Mouse (Mus musculus): ENCODE measurements around the gene Vgf.

Gene Vgf

GRCm38 (mm10) chr5:137026092-137026491 lies at the start of gene Vgf:
Vgf (plus strand) TSS chr5:137026392.
- DNase-seq (ENCODE audit: low spot score) = no peak

- DNase-seq (ENCODE audit: low spot score) = no peak
Measured at GRCm38 (mm10) chr5:136977769-136978168, 48.4 kb upstream of the Vgf start.

- DNase-seq (ENCODE audit: low spot score) = no peak
Measured at GRCm38 (mm10) chr5:136979762-136980161, 46.4 kb upstream of the Vgf start.

GRCm38 (mm10) chr5:136980974-136981373 lies 45.2 kb upstream of the Vgf start:
- DNase-seq (ENCODE audit: low spot score) = no peak

GRCm38 (mm10) chr5:136982338-136982930 lies 43.8 kb upstream of the Vgf start:
- DNase-seq (ENCODE audit: low spot score) = no peak

GRCm38 (mm10) chr5:136984828-136985227 lies 41.4 kb upstream of the Vgf start:
- DNase-seq (ENCODE audit: low spot score) = no peak

GRCm38 (mm10) chr5:136986695-136987137 lies 39.5 kb upstream of the Vgf start, which contains the start of gene Plod3:
Plod3 (plus strand) TSS chr5:136987019.
- DNase-seq (ENCODE audit: low spot score) = peak; percentile 98

GRCm38 (mm10) chr5:136987138-136987933 lies 38.9 kb upstream of the Vgf start:
- peak; percentile 80 for DNase-seq (ENCODE audit: low spot score)

- no peak for DNase-seq (ENCODE audit: low spot score)
Measured at GRCm38 (mm10) chr5:136987934-136988271, 38.3 kb upstream of the Vgf start, which contains the start of gene Znhit1. Znhit1 (minus strand) TSS chr5:136988021.

GRCm38 (mm10) chr5:136988420-136988819 lies 37.8 kb upstream of the Vgf start:
- no peak for DNase-seq (ENCODE audit: low spot score)

- no peak for DNase-seq (ENCODE audit: low spot score)
Measured at GRCm38 (mm10) chr5:136989801-136990200, 36.4 kb upstream of the Vgf start.

GRCm38 (mm10) chr5:136999449-136999848 lies 26.7 kb upstream of the Vgf start:
- no peak for DNase-seq (ENCODE audit: low spot score)

GRCm38 (mm10) chr5:137000612-137001011 lies 25.6 kb upstream of the Vgf start:
- DNase-seq (ENCODE audit: low spot score) = no peak

GRCm38 (mm10) chr5:137007276-137007675 lies 18.9 kb upstream of the Vgf start:
- DNase-seq (ENCODE audit: low spot score) = no peak

- DNase-seq (ENCODE audit: low spot score) = no peak
Measured at GRCm38 (mm10) chr5:137009988-137010387, 16.2 kb upstream of the Vgf start.

- no peak for DNase-seq (ENCODE audit: low spot score)
Measured at GRCm38 (mm10) chr5:137012401-137012950, 13.7 kb upstream of the Vgf start.

GRCm38 (mm10) chr5:137015913-137016312 lies 10.3 kb upstream of the Vgf start:
- DNase-seq (ENCODE audit: low spot score) = no peak

GRCm38 (mm10) chr5:137024318-137024717 lies 1.9 kb upstream of the Vgf start:
- DNase-seq (ENCODE audit: low spot score) = no peak

GRCm38 (mm10) chr5:137025132-137025531 lies 1.1 kb upstream of the Vgf start:
- peak; percentile 58 for DNase-seq (ENCODE audit: low spot score)

- DNase-seq (ENCODE audit: low spot score) = no peak
Measured at GRCm38 (mm10) chr5:137028561-137029272, 2.5 kb downstream of the Vgf start.

- no peak for DNase-seq (ENCODE audit: low spot score)
Measured at GRCm38 (mm10) chr5:137029273-137029585, 3.0 kb downstream of the Vgf start.

- peak; percentile 92 for DNase-seq (ENCODE audit: low spot score)
Measured at GRCm38 (mm10) chr5:137029643-137030415, 3.6 kb downstream of the Vgf start.
